Mouse (Mus musculus): Measurements from ENCODE around the gene Gsk3b. TPM values are rescaled to one million over a fixed set of nuclear protein-coding genes. Genes with fewer than 3 reads are reported as not detected.

Gene Gsk3b
- polyA plus RNA-seq, 1 experiment from 2014 or later, result 139 TPM

- 59% methylated on average over 5 of the region's 5 CpGs for WGBS
- no peak overlapping the region for H3K4me3 ChIP-seq
- no peaks in the 10 kb centered on the region for H3K4me1 ChIP-seq
- no peak for ATAC-seq (ENCODE audit: low FRiP score)
- no peak overlapping the region for H3K9ac ChIP-seq
- no peaks in the 10 kb centered on the region for H3K36me3 ChIP-seq
- H3K4me2 ChIP-seq (replicated peaks), result no peak overlapping the region
- H3K9me3 ChIP-seq (replicated peaks), result no peaks in the 10 kb centered on the region
- H3K27me3 ChIP-seq, result no peaks in the 10 kb centered on the region
- no peak overlapping the region for H3K27ac ChIP-seq
Observed at GRCm38 (mm10) chr16:38295349-38295930, 206.6 kb downstream of the Gsk3b start.

Other genes with a start within 250 kb of the Gsk3b start
- 0.26 TPM in 1 of 2 replicates, not detected in the other for gene Gm36028, start 227.9 kb upstream of the Gsk3b start, polyA plus RNA-seq (2016; fragmentation: Nextera tagmentation; extraction: Ambion mirVana)
- gene Lrrc58, start 220.6 kb upstream of the Gsk3b start, polyA plus RNA-seq (2016; fragmentation: Nextera tagmentation; extraction: Ambion mirVana), result 65.8 and 72.1 TPM in 2 replicates
- gene Gpr156, start 172.5 kb upstream of the Gsk3b start, polyA plus RNA-seq (2016; fragmentation: Nextera tagmentation; extraction: Ambion mirVana), result 5.4 and 5.6 TPM in 2 replicates
- gene Nr1i2, start 205.8 kb downstream of the Gsk3b start, polyA plus RNA-seq (2016; fragmentation: Nextera tagmentation; extraction: Ambion mirVana), result not detected in 2 replicates

Data from hindbrain, embryonic 12.5 days (tissue).